Mouse (Mus musculus): Measurements from ENCODE around the gene Kbtbd2.

- TF ChIP-seq CTCF (IDR thresholded peaks at IDR 0.05; ENCODE audit: borderline replicate concordance, insufficient read depth, low read length) = no peak
- TF ChIP-seq POLR2A (IDR thresholded peaks at IDR 0.05; ENCODE audit: low read depth, low read length) = no peak
Measured at GRCm38 (mm10) chr6:56765265-56765664, 32.3 kb downstream of the Kbtbd2 start.
